ENCODE assay signal across 24 mouse cellular contexts in the genomic region with DNA sequence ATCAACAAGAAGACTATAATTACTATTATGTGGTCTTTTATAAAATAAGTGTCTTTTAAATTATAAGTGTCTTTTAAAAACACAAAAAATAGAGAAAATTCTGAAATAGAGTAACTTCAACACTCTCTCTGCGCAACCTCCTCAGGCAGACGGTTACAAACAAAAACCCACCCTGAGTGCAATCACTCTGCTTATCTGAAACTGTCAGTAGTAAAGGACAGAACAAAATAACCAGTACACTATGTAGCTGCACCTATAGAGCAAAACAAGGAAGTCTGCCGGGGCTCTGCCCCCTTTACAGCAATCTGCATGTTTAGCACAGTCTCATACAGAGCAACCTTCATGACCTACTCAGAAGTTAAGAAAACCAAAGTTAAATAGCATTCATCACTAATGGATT.
"Had no signal": no experiment of that assay in that cellular context is flagged by ENCODE, and none has a peak within 500 bp of the region (broad histone marks: within the 10 kb centered on the region; RNA-seq: fewer than 3 reads in every experiment).

No protein-coding gene starts in this region.

- DNase-seq: kidney, adult 2 months; kidney, postnatal 10 days; kidney, postnatal 36 days; layer of hippocampus, postnatal 36 days; left cerebral cortex, postnatal 4 days; lung, adult 2 months; lung, postnatal 14 days; lung, postnatal 4 days; midbrain, embryonic 14.5 days; right cerebral cortex, adult 18-20 months; right cerebral cortex, postnatal 14 days; right cerebral cortex, postnatal 4 days; thymus, adult 2 months; thymus, postnatal 14 days; thymus, postnatal 4 days had no signal

- H3K4me3 ChIP-seq: kidney, embryonic 15.5 days; left cerebral cortex, adult 2 months; limb, embryonic 12.5 days; limb, embryonic 15.5 days; midbrain, embryonic 10.5 days; neural tube, embryonic 12.5 days; neural tube, embryonic 15.5 days had no signal

- ATAC-seq: intestine, postnatal 0 days had no signal

- H3K27me3 ChIP-seq: kidney, embryonic 15.5 days; limb, embryonic 12.5 days; limb, embryonic 15.5 days; neural tube, embryonic 12.5 days; neural tube, embryonic 15.5 days had no signal

- H3K27ac ChIP-seq: kidney, embryonic 15.5 days; left cerebral cortex, adult 2 months; limb, embryonic 12.5 days; limb, embryonic 15.5 days; midbrain, embryonic 10.5 days; neural tube, embryonic 12.5 days; neural tube, embryonic 15.5 days; stomach, postnatal 0 days had no signal

- H3K9me3 ChIP-seq: kidney, embryonic 15.5 days; limb, embryonic 12.5 days; limb, embryonic 15.5 days; midbrain, embryonic 10.5 days; neural tube, embryonic 12.5 days; neural tube, embryonic 15.5 days had no signal

- H3K4me2 ChIP-seq: kidney, embryonic 15.5 days; limb, embryonic 12.5 days; limb, embryonic 15.5 days; neural tube, embryonic 12.5 days; neural tube, embryonic 15.5 days had no signal

- H3K9ac ChIP-seq: kidney, embryonic 15.5 days; limb, embryonic 12.5 days; limb, embryonic 15.5 days; neural tube, embryonic 12.5 days; neural tube, embryonic 15.5 days had no signal

- H3K4me1 ChIP-seq: kidney, embryonic 15.5 days; limb, embryonic 12.5 days; limb, embryonic 15.5 days; midbrain, embryonic 10.5 days; neural tube, embryonic 12.5 days; neural tube, embryonic 15.5 days had no signal
